Mouse (Mus musculus) megakaryocyte, embryonic 14.5 days (primary cell): ENCODE measurements around the gene Taar7b.

Source experiments
- FLI1 ChIP-seq: IDR thresholded peaks from 2 replicates; pipeline ENCODE4 v1.6.1; 2012; ENCODE audit warnings: low read length, inconsistent platforms, mixed read lengths
- GATA1 ChIP-seq: IDR thresholded peaks from 3 replicates; pipeline ENCODE4 v1.6.1; 2012; ENCODE audit warnings: mixed read lengths, low read length, inconsistent platforms, borderline replicate concordance

DNA sequence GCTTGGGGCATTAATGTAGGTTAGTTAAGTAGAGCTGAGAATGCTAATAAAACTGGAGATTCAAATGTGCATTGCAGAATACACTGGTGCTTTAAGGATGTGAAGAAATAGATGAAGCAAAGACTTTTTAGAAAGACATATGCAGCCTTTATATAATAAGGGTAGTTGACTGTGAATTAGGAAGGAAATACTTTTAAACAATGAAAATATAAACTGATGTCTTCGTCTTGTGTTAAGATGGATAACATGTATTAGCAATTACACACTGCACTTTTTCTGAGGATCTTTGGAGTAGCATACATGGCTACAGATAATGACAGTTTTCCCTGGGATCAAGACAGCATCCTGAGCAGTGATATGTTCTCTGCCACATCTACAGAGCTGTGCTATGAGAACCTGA lies at the start of gene Taar7b:
- no peak for TF ChIP-seq GATA1
- TF ChIP-seq FLI1, result no peak
